Mouse (Mus musculus) kidney, adult 11 months (tissue): Measurements from ENCODE around the gene Gm20481.
"Not testable (repeated sequence)": the region's sequence is repeated elsewhere in the genome, so short reads cannot be mapped to it uniquely, and the experiment has no call there.

Source experiments
- DNase-seq: peaks from one replicate; pipeline ENCODE4 v3.0.0; 2022

Gm20481 gene

GRCm38 (mm10) chr17:34975581-34976492 lies 6.1 kb downstream of the Gm20481 start:
- DNase-seq = peak; percentile 41

GRCm38 (mm10) chr17:34977000-34977399 lies 7.3 kb downstream of the Gm20481 start:
- DNase-seq = peak; percentile 3

- DNase-seq = peak; percentile 14
These were observed 8.5 kb downstream of the Gm20481 start for GRCm38 (mm10) chr17:34978239-34978638.

- DNase-seq = no peak
These were observed 9.9 kb downstream of the Gm20481 start for GRCm38 (mm10) chr17:34979631-34980030.

GRCm38 (mm10) chr17:34980655-34981054 lies 10.9 kb downstream of the Gm20481 start:
- peak; percentile 69 for DNase-seq

- peak; percentile 91 for DNase-seq
These were observed 12.0 kb downstream of the Gm20481 start, which contains the start of gene Lsm2 for GRCm38 (mm10) chr17:34981690-34982180. TSS of gene Lsm2 (plus strand) at chr17:34981862.

- DNase-seq = no peak
These were observed 12.6 kb downstream of the Gm20481 start for GRCm38 (mm10) chr17:34982328-34982727.

- peak; percentile 2 for DNase-seq
These were observed 14.5 kb downstream of the Gm20481 start for GRCm38 (mm10) chr17:34984218-34984617.

- DNase-seq = no peak
These were observed 25.0 kb downstream of the Gm20481 start for GRCm38 (mm10) chr17:34994751-34995150.

- not testable (repeated sequence) for DNase-seq
These were observed 25.5 kb downstream of the Gm20481 start for GRCm38 (mm10) chr17:34995192-34995591.

- not testable (repeated sequence) for DNase-seq
These were observed 26.2 kb downstream of the Gm20481 start for GRCm38 (mm10) chr17:34995927-34996326.

GRCm38 (mm10) chr17:34996411-34997141 lies 26.9 kb downstream of the Gm20481 start:
- no peak for DNase-seq

GRCm38 (mm10) chr17:34997142-34997483 lies 27.4 kb downstream of the Gm20481 start:
- no peak for DNase-seq

GRCm38 (mm10) chr17:34998526-34999430 lies 29.1 kb downstream of the Gm20481 start:
- no peak for DNase-seq

GRCm38 (mm10) chr17:34999871-35000716 lies 30.4 kb downstream of the Gm20481 start:
- DNase-seq = not testable (repeated sequence)

GRCm38 (mm10) chr17:35000717-35001451 lies 31.2 kb downstream of the Gm20481 start, which contains the start of gene Vars:
TSS of gene Vars (plus strand) at chr17:35000987.
- DNase-seq = peak; percentile 83

- no peak for DNase-seq
These were observed 31.9 kb downstream of the Gm20481 start for GRCm38 (mm10) chr17:35001452-35002152.

GRCm38 (mm10) chr17:35002153-35002865 lies 32.6 kb downstream of the Gm20481 start:
- no peak for DNase-seq
